Mouse (Mus musculus): ENCODE data around the gene Cdcp1. TPM values are rescaled to one million over a fixed set of nuclear protein-coding genes. Genes with fewer than 3 reads are reported as not detected.
A peak's percentile ranks its signal among the peaks of the same experiment; 100 is the strongest.

Gene Cdcp1
- polyA plus RNA-seq, 1 experiment from 2014 or later = 11.8 TPM

DNA sequence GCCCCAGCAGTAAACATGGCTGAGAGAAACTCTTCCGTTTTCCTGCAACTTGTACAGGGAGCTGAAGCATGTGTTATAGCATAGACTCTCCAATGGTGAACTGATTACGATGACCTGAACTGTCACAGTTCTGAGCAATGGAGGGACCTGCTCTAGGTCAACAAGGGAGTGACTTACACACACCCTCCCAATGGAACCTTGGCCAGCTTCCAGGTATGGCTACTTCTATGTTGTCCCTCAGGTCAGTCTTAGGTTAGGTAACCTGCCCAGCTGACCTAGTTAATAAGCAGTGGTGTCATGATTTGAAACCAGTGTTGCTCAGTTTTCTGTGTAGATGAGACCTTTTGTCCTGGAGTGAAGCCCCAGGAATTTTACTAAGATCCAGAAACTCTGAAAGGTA is 8.9 kb downstream of the Cdcp1 start:
- 0 out of 2 replicates have a peak, but pooled peaks have one; percentile 31 for ATAC-seq (ENCODE audit: borderline replicate concordance, extremely low read depth, low FRiP score, low TSS enrichment)
- no peaks in the 10 kb centered on the region for H3K4me1 ChIP-seq
- no peak overlapping the region for H3K27ac ChIP-seq
- H3K36me3 ChIP-seq = no peaks in the 10 kb centered on the region
- no peak overlapping the region for H3K4me2 ChIP-seq
- no peaks in the 10 kb centered on the region for H3K27me3 ChIP-seq
- H3K4me3 ChIP-seq = no peak overlapping the region
- no peaks in the 10 kb centered on the region for H3K9me3 ChIP-seq
- no peak overlapping the region for H3K9ac ChIP-seq
- WGBS = 53% methylated on average over 2 of the region's 2 CpGs

- no peak overlapping the region for H3K27ac ChIP-seq
- ATAC-seq (ENCODE audit: borderline replicate concordance, extremely low read depth, low FRiP score, low TSS enrichment) = no peak
- H3K4me2 ChIP-seq = no peak overlapping the region
- 16% methylated on average over 2 of the region's 2 CpGs for WGBS
- no peaks in the 10 kb centered on the region for H3K4me1 ChIP-seq
- no peaks in the 10 kb centered on the region for H3K36me3 ChIP-seq
- H3K9ac ChIP-seq = no peak overlapping the region
- H3K9me3 ChIP-seq = no peaks in the 10 kb centered on the region
- no peaks in the 10 kb centered on the region for H3K27me3 ChIP-seq
- H3K4me3 ChIP-seq = no peak overlapping the region
Observed at GRCm38 (mm10) chr9:123206526-123206925, 9.3 kb downstream of the Cdcp1 start.

DNA sequence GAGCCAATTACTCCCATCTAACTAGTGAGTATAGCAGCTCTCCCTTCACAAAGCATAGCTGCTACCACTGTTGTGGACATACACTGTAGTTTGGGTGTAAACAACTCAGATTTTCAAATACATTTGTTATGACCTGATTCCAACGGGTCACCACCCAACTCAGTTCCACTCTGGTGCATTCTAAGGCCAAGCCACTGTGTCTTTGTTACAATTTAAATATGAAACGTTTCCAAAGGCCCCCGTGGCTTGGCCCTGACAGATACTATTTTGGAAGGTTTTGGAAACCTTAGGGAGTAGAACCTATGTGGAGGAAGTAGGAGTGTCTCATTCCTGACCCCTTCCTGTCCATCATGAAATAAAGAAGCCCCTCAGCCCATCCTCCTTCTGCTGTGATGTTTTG is 15.7 kb downstream of the Cdcp1 start:
- Histone ChIP-seq H3K36me3 (no peaks in the 10 kb centered on the region), H3K27me3 (no peaks in the 10 kb centered on the region), H3K27ac (no peak overlapping the region), H3K9ac (no peak overlapping the region), H3K4me1 (no peaks in the 10 kb centered on the region), H3K9me3 (no peaks in the 10 kb centered on the region), H3K4me2 (no peak overlapping the region), H3K4me3 (no peak overlapping the region)
- no peak for ATAC-seq (ENCODE audit: borderline replicate concordance, extremely low read depth, low FRiP score, low TSS enrichment)
- 74% methylated on average over 3 of the region's 3 CpGs for WGBS

GRCm38 (mm10) chr9:123188271-123188670 is 27.6 kb downstream of the Cdcp1 start:
- no peak for ATAC-seq (ENCODE audit: borderline replicate concordance, extremely low read depth, low FRiP score, low TSS enrichment)
- H3K9me3 ChIP-seq = no peaks in the 10 kb centered on the region
- no peaks in the 10 kb centered on the region for H3K4me1 ChIP-seq
- H3K4me2 ChIP-seq = no peak overlapping the region
- no peaks in the 10 kb centered on the region for H3K27me3 ChIP-seq
- no peak overlapping the region for H3K9ac ChIP-seq
- H3K27ac ChIP-seq = no peak overlapping the region
- 81% methylated on average over 2 of the region's 2 CpGs for WGBS
- H3K36me3 ChIP-seq = no peaks in the 10 kb centered on the region
- no peak overlapping the region for H3K4me3 ChIP-seq

- Histone ChIP-seq H3K27me3 (no peaks in the 10 kb centered on the region), H3K36me3 (no peaks in the 10 kb centered on the region), H3K4me1 (no peaks in the 10 kb centered on the region), H3K4me2 (no peak overlapping the region), H3K9ac (no peak overlapping the region), H3K9me3 (no peaks in the 10 kb centered on the region), H3K27ac (no peak overlapping the region), H3K4me3 (no peak overlapping the region)
- no peak for ATAC-seq (ENCODE audit: borderline replicate concordance, extremely low read depth, low FRiP score, low TSS enrichment)
- WGBS = 92% methylated on average over 5 of the region's 5 CpGs
Observed at GRCm38 (mm10) chr9:123187589-123187988, 28.2 kb downstream of the Cdcp1 start.

DNA sequence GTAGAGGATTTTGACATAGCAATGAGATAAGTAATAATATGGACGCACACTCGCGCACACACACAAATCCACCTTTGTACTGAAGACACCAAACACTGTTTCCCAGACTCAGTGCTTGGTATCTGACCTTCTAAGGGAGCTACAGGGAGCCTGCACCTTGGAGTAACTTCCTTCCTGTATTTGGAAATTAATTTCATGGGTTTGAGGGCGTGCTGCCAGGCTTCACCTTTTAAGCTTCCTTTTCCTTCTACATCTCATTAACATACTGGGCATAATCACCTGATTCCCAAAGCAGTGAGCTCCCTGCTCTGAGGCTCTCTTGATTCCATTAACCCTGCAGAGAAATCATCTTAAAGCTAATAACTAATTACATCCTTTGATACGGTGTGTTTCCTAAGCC is 29.7 kb downstream of the Cdcp1 start:
- H3K9ac ChIP-seq = no peak overlapping the region
- no peak for ATAC-seq (ENCODE audit: borderline replicate concordance, extremely low read depth, low FRiP score, low TSS enrichment)
- H3K27me3 ChIP-seq = no peaks in the 10 kb centered on the region
- no peak overlapping the region for H3K4me2 ChIP-seq
- H3K27ac ChIP-seq = no peak overlapping the region
- no peak overlapping the region for H3K4me3 ChIP-seq
- 81% methylated on average over 5 of the region's 5 CpGs for WGBS
- no peaks in the 10 kb centered on the region for H3K9me3 ChIP-seq
- no peaks in the 10 kb centered on the region for H3K4me1 ChIP-seq
- no peaks in the 10 kb centered on the region for H3K36me3 ChIP-seq

GRCm38 (mm10) chr9:123185546-123185945 is 30.3 kb downstream of the Cdcp1 start:
- no peaks in the 10 kb centered on the region for H3K9me3 ChIP-seq
- H3K4me3 ChIP-seq = no peak overlapping the region
- H3K4me1 ChIP-seq = no peaks in the 10 kb centered on the region
- no peaks in the 10 kb centered on the region for H3K36me3 ChIP-seq
- no peak overlapping the region for H3K4me2 ChIP-seq
- no peaks in the 10 kb centered on the region for H3K27me3 ChIP-seq
- ATAC-seq (ENCODE audit: borderline replicate concordance, extremely low read depth, low FRiP score, low TSS enrichment) = no peak
- 43% methylated on average over 2 of the region's 2 CpGs for WGBS
- no peak overlapping the region for H3K9ac ChIP-seq
- no peak overlapping the region for H3K27ac ChIP-seq

GRCm38 (mm10) chr9:123183226-123183625 is 32.6 kb downstream of the Cdcp1 start:
- no peaks in the 10 kb centered on the region for H3K36me3 ChIP-seq
- no peak overlapping the region for H3K27ac ChIP-seq
- H3K4me1 ChIP-seq = no peaks in the 10 kb centered on the region
- ATAC-seq (ENCODE audit: borderline replicate concordance, extremely low read depth, low FRiP score, low TSS enrichment) = no peak
- no peak overlapping the region for H3K4me2 ChIP-seq
- 72% methylated on average over 8 of the region's 8 CpGs for WGBS
- H3K9me3 ChIP-seq = no peaks in the 10 kb centered on the region
- no peak overlapping the region for H3K9ac ChIP-seq
- no peak overlapping the region for H3K4me3 ChIP-seq
- H3K27me3 ChIP-seq = no peaks in the 10 kb centered on the region

DNA sequence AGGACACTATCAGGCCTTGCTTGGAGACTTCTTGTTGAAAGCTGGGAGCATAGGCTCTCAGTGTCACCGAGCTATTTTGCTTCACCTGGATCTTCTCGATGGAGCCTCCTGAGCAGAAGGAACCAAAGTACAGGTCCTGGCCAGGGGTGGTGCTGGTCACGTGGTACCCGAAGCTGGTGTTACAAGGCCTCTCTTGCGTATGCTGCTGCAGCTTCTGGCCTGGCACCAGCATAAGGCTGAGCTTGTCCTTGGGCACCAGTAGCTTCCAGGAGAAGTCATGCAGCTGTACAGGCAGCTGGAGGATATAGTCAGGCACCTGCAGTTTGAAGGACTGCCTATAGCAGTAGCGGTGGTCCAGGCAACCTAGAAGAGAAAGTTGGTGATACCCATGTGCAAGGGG is 35.8 kb downstream of the Cdcp1 start:
- Histone ChIP-seq H3K4me1 (no peaks in the 10 kb centered on the region), H3K27me3 (no peaks in the 10 kb centered on the region), H3K27ac (no peak overlapping the region), H3K9ac (no peak overlapping the region), H3K36me3 (no peaks in the 10 kb centered on the region), H3K4me2 (no peak overlapping the region), H3K4me3 (no peak overlapping the region), H3K9me3 (no peaks in the 10 kb centered on the region)
- 92% methylated on average over 6 of the region's 6 CpGs for WGBS
- no peak for ATAC-seq (ENCODE audit: borderline replicate concordance, extremely low read depth, low FRiP score, low TSS enrichment)

DNA sequence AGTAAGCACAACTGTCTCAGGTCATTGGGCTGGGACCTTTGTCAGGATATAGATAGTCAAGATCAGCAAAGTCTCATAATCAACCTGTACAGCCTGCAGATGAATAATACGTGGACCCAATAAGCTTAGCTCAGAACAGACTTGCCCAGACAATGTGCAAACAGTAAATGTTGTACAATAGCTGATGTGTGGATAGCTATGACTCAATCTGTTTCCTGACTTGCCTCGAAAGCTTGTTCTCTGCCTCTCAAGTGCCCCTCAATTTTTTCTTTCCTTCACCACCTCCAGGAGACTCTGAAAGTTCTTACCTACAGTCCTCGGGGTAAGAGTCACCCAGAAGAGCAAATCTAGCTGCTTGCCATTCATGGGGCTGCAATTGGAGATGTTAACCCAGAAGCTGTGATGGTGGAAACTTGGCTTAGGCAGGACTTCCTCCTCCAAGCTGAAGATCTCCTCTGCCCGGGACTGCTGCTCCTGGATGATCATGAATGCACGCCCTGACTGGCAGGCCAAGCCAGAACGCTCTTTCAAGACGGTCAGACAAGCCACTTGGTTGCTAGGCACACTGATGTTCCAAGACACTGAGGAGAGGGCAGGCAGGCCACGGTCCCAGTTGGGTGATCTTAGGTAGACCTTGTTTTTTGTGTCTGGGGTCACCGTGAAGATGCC is 38.3 kb downstream of the Cdcp1 start:
- no peak for ATAC-seq (ENCODE audit: borderline replicate concordance, extremely low read depth, low FRiP score, low TSS enrichment)
- no peaks in the 10 kb centered on the region for H3K36me3 ChIP-seq
- H3K4me1 ChIP-seq = no peaks in the 10 kb centered on the region
- no peak overlapping the region for H3K4me3 ChIP-seq
- no peak overlapping the region for H3K27ac ChIP-seq
- H3K4me2 ChIP-seq = no peak overlapping the region
- H3K9ac ChIP-seq = no peak overlapping the region
- no peaks in the 10 kb centered on the region for H3K27me3 ChIP-seq
- WGBS = 82% methylated on average over 9 of the region's 9 CpGs
- no peaks in the 10 kb centered on the region for H3K9me3 ChIP-seq

- Histone ChIP-seq H3K36me3 (no peaks in the 10 kb centered on the region), H3K9me3 (no peaks in the 10 kb centered on the region), H3K27ac (no peak overlapping the region), H3K4me3 (no peak overlapping the region), H3K4me2 (no peak overlapping the region), H3K9ac (no peak overlapping the region), H3K4me1 (no peaks in the 10 kb centered on the region), H3K27me3 (no peaks in the 10 kb centered on the region)
- ATAC-seq (ENCODE audit: borderline replicate concordance, extremely low read depth, low FRiP score, low TSS enrichment) = no peak
- WGBS = 85% methylated on average over 4 of the region's 4 CpGs
Observed at GRCm38 (mm10) chr9:123174356-123174755, 41.5 kb downstream of the Cdcp1 start.

- Histone ChIP-seq H3K9ac (no peak overlapping the region), H3K36me3 (no peaks in the 10 kb centered on the region), H3K27ac (no peak overlapping the region), H3K27me3 (no peaks in the 10 kb centered on the region), H3K4me3 (no peak overlapping the region), H3K4me1 (no peaks in the 10 kb centered on the region), H3K4me2 (no peak overlapping the region), H3K9me3 (no peaks in the 10 kb centered on the region)
- no peak for ATAC-seq (ENCODE audit: borderline replicate concordance, extremely low read depth, low FRiP score, low TSS enrichment)
- WGBS = 87% methylated on average over 6 of the region's 6 CpGs
Observed at GRCm38 (mm10) chr9:123173760-123174159, 42.1 kb downstream of the Cdcp1 start.
